Mouse (Mus musculus): Measurements from ENCODE around the gene Paxx.

Paxx gene

GRCm38 (mm10) chr2:25460551-25461309, at the start of gene Paxx:
TSS of gene Paxx (minus strand) at chr2:25461094.
- peak; percentile 99 for DNase-seq (ENCODE audit: low read depth, low spot score)

- peak; percentile 42 for DNase-seq (ENCODE audit: low read depth, low spot score)
These were observed 49.0 kb upstream of the Paxx start for GRCm38 (mm10) chr2:25509912-25510311.

GRCm38 (mm10) chr2:25506964-25507363, 46.1 kb upstream of the Paxx start:
- peak; percentile 39 for DNase-seq (ENCODE audit: low read depth, low spot score)

GRCm38 (mm10) chr2:25505860-25506259, 45.0 kb upstream of the Paxx start:
- DNase-seq (ENCODE audit: low read depth, low spot score) = no peak

- DNase-seq (ENCODE audit: low read depth, low spot score) = no peak
These were observed 44.1 kb upstream of the Paxx start for GRCm38 (mm10) chr2:25505000-25505399.

- DNase-seq (ENCODE audit: low read depth, low spot score) = no peak
These were observed 43.6 kb upstream of the Paxx start for GRCm38 (mm10) chr2:25504538-25504937.

- no peak for DNase-seq (ENCODE audit: low read depth, low spot score)
These were observed 41.8 kb upstream of the Paxx start for GRCm38 (mm10) chr2:25502726-25503125.

- DNase-seq (ENCODE audit: low read depth, low spot score) = peak; percentile 33
These were observed 40.9 kb upstream of the Paxx start, which contains the start of gene C8g for GRCm38 (mm10) chr2:25501593-25502486. TSS of gene C8g (minus strand) at chr2:25501719.

- peak; percentile 96 for DNase-seq (ENCODE audit: low read depth, low spot score)
These were observed 39.9 kb upstream of the Paxx start, which contains the start of gene Fbxw5 for GRCm38 (mm10) chr2:25500576-25501405. TSS of gene Fbxw5 (plus strand) at chr2:25500750.

- no peak for DNase-seq (ENCODE audit: low read depth, low spot score)
These were observed 39.2 kb upstream of the Paxx start for GRCm38 (mm10) chr2:25500071-25500575.

- no peak for DNase-seq (ENCODE audit: low read depth, low spot score)
These were observed 38.0 kb upstream of the Paxx start for GRCm38 (mm10) chr2:25498622-25499478.

GRCm38 (mm10) chr2:25497846-25498575, 37.1 kb upstream of the Paxx start:
- DNase-seq (ENCODE audit: low read depth, low spot score) = no peak

GRCm38 (mm10) chr2:25496462-25496861, 35.6 kb upstream of the Paxx start:
- peak; percentile 63 for DNase-seq (ENCODE audit: low read depth, low spot score)

GRCm38 (mm10) chr2:25493476-25493961, 32.6 kb upstream of the Paxx start, which contains the start of gene Lcn12:
TSS of gene Lcn12 (minus strand) at chr2:25493911.
- no peak for DNase-seq (ENCODE audit: low read depth, low spot score)

GRCm38 (mm10) chr2:25492988-25493387, 32.1 kb upstream of the Paxx start:
- no peak for DNase-seq (ENCODE audit: low read depth, low spot score)

- DNase-seq (ENCODE audit: low read depth, low spot score) = no peak
These were observed 27.8 kb upstream of the Paxx start for GRCm38 (mm10) chr2:25488671-25489068.

GRCm38 (mm10) chr2:25487965-25488670, 27.2 kb upstream of the Paxx start:
- no peak for DNase-seq (ENCODE audit: low read depth, low spot score)

- no peak for DNase-seq (ENCODE audit: low read depth, low spot score)
These were observed 24.2 kb upstream of the Paxx start for GRCm38 (mm10) chr2:25484901-25485647.

Measured in A20 (cell line).